Mouse (Mus musculus): ENCODE data around the gene Topbp1.
"Not testable (repeated sequence)": the region's sequence is repeated elsewhere in the genome, so short reads cannot be mapped to it uniquely, and the experiment has no call there.

Gene Topbp1

GRCm38 (mm10) chr9:103353500-103354260 is 48.7 kb downstream of the Topbp1 start:
- DNase-seq, result not testable (repeated sequence)

DNA sequence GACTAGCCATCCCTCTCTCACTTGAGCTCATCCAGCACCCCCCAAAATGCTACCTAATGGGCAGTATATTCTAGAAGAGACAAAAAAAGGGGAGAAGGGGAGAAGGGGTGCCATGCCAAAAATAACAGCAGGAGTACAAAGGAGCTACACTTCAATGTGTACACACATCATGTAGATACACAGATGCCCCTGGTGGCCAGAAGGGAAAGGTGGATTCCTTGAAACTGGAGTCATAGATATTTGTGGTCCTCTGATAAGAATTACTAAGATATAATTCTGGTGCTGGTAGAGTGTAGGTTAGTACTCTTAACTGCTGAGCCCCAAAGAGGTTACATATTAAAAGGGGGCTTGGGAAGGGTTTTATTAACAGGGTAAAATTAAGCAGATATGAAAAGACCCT is 52.9 kb downstream of the Topbp1 start:
- peak; percentile 29 to 38 for DNase-seq

DNA sequence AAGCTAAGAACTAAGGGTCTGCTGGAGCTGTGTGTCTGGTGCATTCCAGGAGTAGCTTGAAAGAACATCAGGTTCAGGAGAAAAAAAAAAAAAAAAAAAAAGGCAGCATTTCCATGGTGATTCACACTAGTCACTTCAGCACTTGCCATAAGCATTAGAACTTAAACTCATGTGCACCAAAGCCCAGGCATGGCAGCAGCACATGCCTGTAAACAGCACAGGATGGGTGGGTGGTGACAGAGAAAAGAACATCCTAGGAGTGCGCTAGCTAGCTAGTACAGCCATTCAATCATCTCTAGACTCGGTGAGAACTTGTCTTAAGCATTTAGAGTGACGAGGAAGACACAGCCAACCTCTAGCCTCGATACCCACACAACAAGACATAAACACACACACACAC is 53.5 kb downstream of the Topbp1 start:
- no peak for DNase-seq

DNA sequence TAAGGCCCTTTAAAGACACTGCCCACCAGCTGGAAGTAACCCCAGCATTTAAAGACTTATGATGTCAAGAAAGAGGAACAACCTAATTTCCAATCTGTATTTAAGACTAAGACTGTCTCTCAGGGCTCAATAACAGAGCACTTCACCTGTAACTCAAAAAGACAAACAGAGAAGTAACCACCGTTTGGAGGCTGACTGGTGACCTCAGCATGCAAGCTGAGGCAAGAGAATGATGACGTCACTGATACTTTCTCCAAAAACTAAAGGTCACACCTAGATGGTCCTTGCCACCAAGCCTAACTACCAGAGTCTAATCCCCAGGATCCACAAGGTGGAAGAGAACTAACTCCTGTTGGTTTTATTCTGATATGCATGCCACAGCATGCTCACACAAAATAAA is 55.6 kb downstream of the Topbp1 start:
- peak; percentile 8 to 12 for DNase-seq

- no peak for DNase-seq
These were observed 58.1 kb downstream of the Topbp1 start for GRCm38 (mm10) chr9:103363088-103363487.

DNA sequence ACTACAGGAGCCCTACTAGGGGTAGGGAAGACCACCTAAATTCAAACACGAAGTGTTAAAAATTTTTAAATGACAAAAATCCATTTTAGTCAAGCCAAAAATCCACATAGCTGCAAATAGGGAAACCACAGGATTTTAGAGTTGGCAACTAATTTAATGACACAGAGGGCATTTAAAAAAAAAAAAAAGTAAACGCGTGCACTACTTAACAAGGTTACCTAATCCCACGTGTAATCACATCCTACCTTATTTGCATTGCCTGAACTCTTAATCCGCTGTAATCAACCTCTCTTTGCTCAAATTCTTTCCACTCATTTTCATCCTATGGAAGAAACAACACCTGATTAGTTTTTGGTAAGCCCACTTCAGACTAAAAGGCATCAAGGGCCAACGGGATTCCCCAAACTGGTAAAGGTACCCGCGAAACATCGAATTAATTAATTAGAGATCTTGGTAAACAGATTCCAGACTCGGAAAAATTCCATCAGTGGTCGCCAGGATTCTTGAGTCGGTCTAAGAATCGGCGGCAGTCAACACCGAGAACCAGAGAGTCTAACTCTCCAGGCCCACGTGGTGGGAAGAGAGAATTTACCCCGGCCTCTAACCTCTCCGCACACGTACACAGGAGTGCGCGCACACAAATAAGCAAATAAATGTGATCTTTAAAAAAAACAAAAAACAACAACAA is 58.9 kb downstream of the Topbp1 start:
- peak; percentile 31 to 34 for DNase-seq

DNA sequence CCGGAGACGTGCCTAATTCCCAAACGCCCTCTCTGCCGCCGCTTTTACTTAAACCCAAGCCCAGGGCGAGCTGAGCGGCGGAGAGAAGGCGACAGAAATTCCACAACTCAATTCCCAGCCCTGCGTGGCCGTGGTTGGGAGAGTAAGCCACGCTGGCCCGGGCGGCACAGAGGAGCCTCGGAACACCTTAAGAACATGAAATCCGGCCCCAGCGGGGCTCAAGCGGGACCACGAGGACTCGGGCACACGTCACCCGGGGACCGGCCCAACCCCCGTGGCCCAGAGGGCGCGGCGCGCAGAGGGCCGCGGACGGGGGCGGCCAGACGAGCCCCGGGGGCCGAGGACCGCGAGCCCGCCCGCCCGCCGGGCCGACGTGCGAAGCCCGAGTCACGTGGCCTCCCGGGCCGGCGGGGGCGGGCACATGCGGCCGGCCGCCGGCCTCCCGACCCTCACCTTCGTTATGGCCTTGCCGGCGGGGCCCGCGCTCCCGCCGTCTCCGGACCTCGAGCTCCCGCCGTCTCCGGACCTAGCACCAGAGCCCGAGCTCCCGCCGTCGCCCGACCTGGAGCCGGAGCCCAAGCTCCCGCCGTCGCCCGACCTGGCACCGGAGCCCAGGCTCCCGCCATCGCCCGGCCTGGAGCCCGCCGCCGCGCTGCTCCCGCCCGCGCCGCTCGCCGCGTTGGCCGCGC is 59.7 kb downstream of the Topbp1 start:
- peak; percentile 76 to 79 for DNase-seq

GRCm38 (mm10) chr9:103365290-103366247 is 60.6 kb downstream of the Topbp1 start, which contains the start of gene Cdv3:
Gene Cdv3 (minus strand): TSS chr9:103365840.
- peak; percentile 98 to 99 for DNase-seq

DNA sequence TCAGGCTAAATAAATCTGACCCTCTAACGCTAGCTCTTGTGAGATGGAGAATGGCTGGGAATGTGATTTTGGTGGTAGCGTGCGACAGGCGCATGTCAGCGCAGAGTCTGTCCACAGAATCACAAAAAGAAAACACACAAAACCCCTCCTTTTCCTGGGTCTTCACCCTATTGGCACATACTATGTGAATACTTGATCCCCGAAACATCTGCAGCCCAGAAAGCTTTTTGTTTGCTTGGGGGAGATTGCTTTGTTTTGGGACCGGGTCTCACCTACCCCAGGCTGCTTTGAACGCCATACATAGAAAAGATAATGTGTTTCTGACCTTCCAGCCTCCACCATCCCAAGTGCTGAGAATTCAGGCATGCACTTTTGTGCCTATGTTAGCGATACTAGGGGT is 61.3 kb downstream of the Topbp1 start:
- no peak for DNase-seq

DNA sequence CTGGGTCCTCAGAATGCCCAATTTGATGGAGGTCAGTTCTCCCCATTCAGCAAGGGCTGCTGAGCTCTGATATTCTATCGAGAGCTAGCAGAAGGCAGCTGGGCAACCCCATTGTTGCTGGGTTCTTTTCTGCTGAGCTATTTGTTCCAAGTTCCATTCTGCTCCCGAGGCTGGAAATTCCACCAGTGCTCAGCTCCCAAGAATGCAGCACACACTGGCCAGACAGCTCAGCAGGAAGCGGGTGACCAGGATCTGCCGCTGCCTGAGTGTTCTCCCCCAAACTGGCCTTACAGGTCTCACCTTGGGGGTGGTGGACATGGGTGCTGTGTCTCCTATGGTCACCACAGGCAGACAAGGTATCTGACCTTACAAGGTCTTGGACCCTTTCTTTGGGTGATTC is 64.9 kb downstream of the Topbp1 start:
- DNase-seq, result no peak

DNA sequence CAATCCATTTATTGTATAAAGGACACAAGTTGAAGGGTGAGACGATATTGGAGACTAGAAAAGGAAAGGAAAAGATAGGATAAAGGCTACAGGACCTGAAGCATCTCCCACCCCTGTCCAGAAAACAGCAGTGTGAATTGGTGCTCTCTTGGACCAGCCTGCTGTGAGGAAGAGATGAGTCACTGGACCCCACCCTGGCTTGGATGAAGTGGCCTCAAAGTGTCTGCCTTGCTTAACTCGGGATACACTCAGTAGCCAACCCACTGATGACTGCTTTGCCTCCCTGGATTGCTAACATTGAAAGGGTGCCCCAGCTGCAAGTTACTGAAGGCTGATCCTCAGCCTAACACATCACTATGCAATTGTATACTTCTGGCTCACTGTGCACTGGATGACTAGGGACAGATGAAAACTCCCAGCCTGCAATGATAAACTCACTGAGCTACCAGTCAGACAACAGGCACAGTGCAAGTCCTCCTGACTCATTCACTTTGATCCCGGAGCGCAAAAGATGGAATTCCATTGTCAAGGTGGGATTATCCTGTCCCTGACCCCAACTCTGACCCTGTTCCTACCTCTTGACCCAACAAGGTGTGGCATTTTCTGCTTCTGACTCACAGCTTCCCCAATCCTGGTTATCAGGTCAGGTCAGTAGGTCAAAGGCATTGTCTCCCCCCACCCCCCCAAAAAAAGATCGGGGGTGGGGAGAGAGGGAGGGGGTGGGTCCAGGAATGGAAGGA is 67.4 kb downstream of the Topbp1 start:
- no peak for DNase-seq

- no peak for DNase-seq
These were observed 71.6 kb downstream of the Topbp1 start for GRCm38 (mm10) chr9:103376346-103377320.

GRCm38 (mm10) chr9:103378686-103379085 is 73.7 kb downstream of the Topbp1 start:
- no peak for DNase-seq

DNA sequence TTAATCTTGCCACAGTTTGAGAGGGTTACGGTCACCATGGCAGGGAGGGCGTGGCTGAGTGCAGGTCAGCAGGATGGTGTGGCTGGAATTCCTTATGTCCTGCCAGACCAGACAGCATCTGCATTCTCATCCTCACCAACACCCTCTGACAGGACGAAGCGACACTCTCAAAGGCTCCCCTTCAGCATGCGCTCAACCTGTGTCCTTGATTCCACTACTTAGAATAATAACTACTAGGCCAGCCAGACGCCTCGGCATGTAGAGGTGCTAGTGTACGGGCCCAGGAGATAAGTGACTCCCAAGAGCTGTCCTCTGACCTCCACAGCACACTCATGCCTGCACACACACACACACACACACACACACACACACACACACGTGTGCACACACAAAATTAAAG is 74.2 kb downstream of the Topbp1 start:
- DNase-seq, result no peak

GRCm38 (mm10) chr9:103380566-103380965 is 75.6 kb downstream of the Topbp1 start:
- DNase-seq, result no peak

DNA sequence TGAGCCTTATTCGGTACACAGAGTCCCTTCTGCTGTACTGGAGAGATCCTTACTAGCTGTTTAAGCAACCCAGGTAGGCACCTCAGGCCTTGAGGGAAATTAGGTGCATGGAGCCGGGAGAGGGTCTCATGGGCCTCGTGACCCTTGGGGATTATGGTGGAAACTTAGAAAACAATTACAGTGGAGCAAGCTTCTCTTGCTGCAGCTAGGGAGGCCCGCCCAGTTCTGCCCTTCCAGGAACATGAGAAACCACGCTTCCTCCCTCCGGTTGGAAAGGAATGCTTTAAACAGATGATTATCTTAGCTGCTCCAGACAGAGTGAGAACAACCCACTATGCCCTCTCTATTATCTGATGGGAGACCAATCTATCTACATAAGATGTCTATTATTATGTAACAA is 78.0 kb downstream of the Topbp1 start:
- DNase-seq, result no peak

DNA sequence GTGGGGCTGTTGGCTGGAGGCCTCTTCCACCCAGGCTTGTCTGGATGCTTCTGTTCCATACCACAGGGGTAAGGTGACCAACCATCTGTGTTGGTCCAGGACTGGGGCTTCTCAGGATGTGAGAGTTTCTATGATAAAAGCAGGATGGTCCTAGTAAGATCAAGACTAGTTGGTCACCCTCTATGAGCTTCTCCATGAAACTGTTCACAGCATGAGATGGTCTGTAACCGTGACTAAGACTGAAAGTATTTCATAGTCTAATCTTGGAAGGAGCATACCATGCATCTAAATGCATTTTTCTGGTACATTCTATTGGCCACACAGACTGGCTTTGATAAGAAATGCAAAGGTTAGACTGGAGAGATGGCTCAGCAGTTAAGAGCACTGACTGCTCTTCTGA is 78.6 kb downstream of the Topbp1 start:
- DNase-seq, result no peak

DNA sequence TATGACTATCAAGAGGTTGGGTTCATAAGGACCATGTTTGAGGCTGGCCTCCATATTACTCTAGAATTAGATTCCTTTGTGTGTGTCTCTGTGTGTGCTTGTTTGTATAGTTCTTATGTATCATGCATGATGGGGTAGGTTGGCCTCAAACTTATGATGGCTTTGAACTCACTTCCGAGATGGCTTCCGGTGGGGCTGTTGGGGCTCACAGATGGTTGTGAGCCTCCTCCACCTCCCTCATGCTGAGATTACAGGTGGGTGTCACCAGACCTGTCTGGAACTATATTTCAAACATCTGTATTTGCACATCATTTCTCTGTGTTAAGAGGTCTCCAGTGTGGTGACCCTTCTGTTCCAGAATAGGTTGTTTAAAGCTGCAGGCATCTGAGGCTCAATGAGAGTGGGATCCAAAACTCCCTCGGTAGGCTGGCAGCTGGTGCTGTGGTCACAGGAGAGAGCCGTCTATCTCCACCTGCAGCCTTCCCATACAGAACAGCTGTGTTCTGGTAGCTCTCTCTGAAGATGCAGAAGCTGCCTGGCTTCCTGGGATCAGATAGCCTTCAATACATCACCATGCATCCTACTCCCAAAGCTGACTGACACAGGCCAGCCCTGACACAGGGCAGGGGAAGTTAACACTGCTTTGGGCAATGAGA is 79.3 kb downstream of the Topbp1 start:
- DNase-seq, result no peak

DNA sequence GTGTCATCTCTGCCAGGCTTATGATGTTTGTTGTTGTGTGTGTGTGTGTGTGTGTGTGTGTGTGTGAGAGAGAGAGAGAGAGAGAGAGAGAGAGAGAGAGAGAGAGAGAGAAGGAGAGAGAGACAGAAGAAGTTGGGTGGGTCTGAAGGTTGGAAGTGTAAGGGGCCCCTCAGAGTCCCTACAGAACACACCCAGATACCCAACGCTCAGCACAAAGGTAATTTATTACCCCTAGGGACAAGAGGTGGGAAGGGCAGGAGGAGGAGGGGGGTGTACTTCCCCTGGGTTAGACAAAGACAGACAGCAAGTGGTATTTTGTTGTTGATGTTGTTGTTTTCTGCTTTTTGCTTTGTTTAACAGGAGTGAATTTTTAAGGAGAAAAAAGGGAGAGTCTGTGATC is 80.6 kb downstream of the Topbp1 start:
- DNase-seq, result no peak

DNA sequence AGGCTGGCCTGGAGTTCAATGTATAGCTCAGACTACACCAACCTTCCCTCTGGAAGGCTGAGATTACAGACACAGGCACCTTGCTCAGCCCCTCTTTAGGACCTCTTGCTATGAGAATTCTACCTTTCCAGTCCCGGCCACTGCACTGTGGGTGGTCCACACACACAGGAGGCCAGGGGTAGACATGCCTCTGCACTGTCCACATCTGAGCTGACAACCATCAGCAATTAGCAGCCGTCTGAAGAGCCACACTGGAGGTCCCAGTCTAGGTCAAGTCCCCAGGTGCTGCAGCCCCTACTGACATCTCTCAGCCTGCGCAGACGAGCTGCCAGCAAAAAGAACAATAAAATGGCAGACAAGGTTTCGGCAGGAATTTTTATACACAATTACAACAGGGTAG is 81.6 kb downstream of the Topbp1 start:
- no peak for DNase-seq
